Mouse (Mus musculus) frontal cortex, postnatal 36 days (tissue): ENCODE measurements around the gene Pcbp4.

ENCODE experiments used
- DNase-seq, 2 experiments: peaks; one replicate each; pipeline ENCODE4 v3.0.0; 2022; ENCODE audit warnings: low spot score in 2 of 2

The Pcbp4 gene

DNA sequence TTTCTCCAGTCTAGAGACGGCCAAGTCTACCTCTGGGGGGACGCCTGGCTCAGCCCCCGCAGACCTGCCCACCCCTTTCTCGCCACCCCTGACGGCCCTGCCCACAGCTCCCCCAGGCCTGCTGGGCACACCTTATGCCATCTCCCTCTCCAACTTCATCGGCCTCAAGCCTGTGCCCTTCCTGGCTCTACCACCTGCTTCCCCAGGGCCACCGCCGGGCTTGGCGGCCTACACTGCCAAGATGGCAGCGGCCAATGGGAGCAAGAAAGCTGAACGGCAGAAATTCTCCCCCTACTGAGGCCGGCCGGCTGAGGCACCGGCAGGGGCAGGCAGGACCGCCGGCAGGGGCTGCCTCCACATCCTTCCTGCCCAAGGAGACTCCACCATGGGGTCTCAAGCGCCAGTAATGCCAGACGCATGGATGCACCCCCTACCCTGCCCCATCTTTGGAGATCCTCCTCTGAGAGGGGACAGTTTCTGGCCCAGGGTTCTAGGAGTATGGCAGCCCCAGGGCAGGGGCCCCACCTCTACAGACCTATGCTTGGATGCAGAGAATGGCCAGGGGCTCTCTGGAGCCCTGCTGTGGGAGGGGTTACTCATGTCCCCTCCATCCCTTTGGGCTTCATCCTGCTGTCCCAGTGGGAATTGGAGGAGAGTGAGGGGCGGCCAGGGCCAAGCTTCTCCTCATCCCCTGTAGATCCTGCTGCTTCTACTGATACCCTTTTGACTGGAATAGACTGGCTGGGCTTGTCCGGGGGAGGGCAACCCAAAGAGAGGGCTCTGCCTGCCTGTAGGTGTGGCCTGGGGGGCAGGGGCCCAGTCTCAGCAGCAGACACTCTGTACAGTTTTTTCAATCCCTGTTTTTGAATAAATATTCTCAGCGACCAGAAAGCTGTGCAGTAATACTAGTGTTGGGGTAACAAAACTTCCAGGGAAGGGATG, 10.3 kb downstream of the Pcbp4 start:
- DNase-seq: no peak

DNA sequence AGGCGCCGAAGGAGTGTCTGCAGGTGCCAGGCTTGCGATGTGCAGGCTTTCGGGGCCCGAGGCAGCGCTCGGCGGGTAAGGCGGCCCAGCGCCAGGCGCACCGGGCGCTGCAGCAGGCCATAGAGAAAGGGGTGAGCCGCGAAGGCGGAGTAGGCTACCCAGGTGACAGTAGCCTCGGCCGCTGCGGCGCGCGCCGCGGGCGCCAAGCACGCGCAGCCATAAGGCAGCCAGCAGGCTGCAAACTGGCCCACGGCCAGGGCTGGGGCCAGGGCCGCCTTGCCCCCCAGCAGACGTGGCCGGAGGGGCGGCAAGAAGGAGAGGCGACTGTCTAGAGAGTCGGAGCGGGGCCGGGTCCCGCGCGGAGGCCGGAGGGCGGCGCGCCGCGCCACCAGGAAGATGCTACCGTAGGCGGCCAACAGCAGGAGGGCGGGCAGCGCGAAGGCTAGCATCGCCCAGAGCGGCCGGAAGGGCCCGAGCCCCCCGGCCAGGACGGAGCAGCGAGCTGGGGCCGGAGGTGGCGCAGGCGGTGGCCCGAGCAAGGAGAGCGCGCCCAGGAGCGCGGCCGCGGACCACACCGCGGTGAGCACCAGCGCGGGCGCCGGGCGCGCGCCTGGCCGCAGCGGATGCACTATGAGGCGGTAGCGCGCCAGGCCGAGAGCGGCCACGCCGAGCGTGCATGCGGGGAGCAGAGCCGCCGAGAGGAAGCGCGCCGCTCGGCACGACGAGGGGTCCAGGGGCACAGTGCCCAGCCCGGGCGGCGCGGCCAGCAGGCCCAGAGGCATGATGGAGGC, 11.9 kb downstream of the Pcbp4 start:
- peak; percentile 71 to 80 for DNase-seq

DNA sequence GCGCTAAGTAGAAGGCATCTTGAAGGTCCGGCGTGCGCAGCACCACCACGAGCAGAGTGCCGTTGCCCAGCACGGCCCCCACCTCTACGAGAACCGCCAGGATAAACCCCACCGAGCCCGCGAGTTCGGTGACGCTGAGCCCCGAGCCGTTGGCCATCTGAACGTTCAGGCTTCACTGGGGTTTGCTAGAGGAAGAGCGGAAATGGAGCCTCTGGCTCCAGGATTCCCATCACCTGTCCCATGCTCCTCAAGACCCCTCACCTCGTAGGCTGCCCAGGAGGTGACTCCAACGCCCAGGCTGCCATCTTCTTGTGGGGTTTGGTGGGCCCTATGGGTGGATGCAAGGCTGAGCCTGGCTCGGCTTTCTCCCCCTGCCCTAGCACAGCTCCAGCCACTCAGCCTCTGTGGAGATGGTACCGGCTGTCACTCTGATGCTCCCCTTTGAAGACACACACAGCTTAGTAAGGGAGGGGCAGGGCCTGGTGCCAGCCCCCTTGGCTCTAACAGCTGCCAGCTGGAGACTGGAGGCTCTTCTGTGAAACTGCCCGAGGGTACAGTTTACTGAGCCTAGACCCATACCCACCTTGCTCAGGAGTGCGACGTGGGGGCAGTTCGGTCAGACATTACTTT, 12.6 kb downstream of the Pcbp4 start, which contains the start of gene Gpr62:
Gene Gpr62, minus strand, starts transcription at position 368 of the 630 bp plus-strand sequence.
- peak; percentile 57 to 58 for DNase-seq

DNA sequence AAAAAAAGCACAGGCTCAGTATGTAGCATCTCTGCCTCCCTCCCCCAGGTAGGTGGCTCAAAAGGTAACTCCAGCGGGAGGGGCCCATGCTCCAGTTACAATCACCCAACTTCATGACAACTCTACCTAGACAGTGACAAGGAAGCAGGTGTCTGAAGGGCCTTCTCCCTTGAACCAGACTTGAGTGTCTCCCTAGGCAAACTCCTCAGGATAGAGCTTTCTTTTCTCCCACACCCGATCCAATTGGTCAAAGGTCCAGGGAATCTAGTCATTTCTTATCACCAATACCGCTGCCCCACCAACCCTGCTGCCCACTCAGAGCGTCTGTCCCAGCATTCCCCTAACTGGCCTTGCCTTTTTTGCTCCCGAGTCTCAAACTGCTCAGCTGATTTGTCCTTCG, 13.6 kb downstream of the Pcbp4 start:
- DNase-seq: no peak

DNA sequence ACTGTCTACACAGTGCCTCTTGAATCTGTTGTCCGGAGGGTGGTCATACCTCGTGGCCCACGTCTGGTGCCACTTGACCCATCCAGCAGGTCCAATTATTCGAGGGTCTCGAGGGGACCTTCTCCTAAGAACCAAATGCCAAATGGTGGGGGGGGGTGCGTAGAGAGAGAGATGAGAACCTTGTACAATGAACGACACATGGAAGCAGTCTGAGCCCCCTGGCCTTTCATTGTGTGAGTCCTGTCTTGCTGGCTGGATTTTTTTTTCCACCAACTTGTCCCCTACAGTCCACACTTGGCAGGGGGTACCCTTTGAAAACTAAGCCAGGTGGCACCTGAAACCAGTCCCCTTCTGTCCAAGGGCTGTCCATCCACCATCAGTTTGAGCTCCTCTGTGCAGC, 14.7 kb downstream of the Pcbp4 start:
- DNase-seq: no peak

DNA sequence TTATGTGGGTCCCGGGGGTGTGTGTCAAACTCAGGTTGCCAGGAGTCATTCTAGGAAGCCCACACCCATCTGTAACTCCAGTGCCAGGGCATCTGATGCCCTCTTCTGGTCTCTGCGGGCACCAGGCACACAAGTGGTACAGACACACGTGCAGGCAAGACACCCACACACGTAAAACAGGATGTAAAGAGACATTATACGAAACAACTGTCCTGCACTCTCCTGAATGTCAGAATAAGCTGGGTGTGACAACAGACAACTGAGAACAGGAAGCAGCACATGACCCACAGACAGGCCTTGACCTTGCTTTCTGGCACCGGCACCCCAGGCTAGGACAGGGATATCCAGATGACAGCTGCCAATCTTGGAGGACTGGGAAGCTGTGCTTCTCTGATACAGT, 16.2 kb downstream of the Pcbp4 start:
- DNase-seq: no peak

DNA sequence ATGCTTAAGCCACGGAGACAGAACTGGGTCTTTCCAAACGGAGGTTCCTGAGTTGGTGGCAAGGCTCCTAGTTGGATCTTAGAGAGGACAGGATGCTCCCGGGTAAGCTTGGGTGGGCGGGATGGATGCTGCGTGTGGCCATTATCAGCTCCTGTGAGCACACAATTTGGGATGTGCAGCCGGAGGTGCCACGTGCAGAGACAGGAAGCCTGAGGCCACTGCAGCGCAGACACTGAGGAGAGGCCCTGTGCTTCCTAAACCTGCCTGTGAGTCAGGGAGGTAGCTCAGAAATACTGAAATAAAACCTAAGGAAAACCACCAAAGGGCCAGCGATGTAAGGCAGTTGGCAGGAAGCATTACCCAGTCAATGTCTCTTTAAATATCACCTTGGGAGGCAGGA, 16.7 kb downstream of the Pcbp4 start:
- DNase-seq: no peak

DNA sequence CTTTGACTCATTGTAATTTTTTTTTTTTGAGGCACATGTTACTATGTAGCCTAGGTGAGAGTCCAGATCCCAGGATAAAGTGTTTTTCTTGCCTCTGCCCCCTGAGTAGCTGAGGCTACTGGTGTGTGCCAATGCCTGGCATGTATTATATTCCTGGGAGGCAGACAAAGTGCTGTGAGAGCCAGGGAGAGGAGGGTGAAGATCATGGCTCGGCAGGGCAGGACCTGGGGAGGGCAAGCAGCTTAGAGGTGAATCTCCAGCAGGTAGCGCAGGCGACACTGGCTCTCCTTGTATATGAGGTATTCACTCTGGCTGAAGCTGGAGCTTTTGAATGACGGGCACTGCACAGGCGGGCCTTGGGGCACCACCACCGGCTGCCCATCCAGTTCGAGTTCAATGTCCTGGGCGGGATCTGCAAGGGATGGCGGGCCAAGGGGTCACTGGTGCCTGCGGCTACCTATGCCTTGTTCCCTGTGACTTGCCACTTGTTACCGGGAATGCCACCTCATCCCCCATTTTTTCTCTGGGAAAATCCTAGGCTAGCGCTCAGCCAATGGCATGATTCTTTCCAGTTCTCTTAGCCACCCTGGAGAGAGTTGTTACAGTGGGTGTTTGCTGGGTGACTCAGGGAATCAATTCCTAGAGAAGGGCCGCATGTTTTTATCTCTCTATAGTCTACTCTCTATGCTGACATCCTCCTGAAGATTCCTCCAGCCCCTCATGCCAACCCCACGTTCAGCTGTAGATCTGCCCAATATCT, 18.1 kb downstream of the Pcbp4 start:
- no peak for DNase-seq

DNA sequence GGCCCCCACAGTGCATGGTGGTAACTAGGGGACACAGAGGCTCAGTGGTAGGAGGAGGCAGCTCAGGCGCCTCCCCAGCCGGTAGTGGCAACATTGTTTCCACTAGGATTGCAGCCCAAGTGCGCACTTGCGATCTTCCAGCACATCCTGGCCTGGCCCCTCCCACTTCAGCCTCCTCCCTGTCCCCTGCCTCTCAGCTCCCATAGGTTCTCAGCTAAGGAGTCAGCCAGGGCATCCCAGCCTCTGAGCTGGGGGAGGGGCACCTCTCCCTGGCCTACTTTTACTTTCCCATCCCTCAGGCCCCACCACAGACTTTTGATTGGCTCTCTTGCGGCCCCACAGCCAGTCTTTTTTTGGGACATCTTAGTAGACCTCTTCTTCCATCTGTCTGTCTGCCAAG, 18.8 kb downstream of the Pcbp4 start:
- no peak for DNase-seq

DNA sequence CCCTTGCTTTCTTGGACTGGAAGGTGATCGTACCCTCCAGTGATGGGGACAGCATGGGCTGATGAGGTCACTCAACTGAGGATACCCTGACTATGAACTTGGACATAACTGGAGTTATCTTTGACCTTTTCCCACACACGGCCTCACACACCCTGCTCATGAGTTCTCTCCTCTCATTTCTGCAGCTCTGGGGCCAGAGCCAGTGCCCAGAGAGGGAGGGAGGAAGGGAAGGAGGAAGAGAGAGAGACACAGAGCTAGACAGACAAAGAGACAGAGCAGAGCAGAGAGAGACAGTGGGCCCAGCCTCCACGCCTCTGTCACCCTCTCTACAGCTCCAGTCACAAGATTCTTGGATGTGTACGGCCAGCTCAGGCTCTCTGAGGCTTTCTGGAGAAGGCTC, 19.2 kb downstream of the Pcbp4 start:
- no peak for DNase-seq

DNA sequence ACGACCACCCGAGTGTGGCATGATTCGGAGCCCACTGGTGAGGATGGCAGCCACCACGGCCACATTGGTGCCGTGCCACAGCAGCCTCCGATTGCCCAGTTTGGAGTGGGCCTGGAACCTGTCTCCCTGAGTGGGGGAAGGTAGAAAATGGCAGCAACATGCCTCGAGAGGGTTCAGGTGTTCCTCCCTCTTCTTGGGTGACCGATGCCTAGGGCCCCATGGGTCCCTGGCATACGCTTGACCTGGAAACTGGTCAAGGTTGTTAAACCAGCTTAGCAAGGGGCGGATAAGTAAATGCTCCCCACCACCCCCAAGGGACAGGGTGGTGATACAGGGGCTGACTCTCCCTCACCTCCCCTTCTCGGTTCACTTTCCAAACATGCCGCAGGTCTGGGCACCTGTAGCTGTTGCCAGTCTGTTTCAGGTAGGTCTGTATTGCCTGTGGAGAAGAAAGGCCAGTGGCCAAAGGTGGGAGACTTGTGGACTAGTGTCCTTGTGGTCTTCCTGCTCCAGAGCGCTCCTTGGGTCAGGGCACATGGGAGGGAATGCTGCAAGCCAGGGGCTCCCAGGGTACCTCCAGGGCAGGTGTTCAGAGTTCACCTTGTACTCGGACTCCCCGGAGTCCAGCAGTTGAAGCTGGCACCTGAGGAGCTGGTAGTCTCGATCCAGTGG, 20.1 kb downstream of the Pcbp4 start:
- peak in 1 of 2 experiments; percentile 0 for DNase-seq

DNA sequence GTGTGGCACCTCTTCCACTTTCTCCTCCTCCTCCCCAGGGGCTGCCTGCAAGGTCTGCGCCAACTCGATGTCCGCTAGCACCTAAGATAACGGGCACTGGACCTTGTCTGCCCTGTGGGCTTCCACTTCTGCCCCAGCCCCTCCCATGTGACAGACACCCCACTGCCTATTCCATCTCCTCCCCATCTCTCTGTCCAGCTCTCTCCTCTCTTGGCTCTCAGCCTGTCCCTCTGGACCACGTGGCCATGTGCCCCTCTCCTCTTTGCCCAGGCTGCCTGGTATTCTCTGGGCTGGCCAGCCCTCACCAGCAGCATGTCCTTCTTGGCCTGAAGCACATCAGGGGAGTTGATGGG, 20.6 kb downstream of the Pcbp4 start:
- DNase-seq: peak in 1 of 2 experiments; percentile 1

DNA sequence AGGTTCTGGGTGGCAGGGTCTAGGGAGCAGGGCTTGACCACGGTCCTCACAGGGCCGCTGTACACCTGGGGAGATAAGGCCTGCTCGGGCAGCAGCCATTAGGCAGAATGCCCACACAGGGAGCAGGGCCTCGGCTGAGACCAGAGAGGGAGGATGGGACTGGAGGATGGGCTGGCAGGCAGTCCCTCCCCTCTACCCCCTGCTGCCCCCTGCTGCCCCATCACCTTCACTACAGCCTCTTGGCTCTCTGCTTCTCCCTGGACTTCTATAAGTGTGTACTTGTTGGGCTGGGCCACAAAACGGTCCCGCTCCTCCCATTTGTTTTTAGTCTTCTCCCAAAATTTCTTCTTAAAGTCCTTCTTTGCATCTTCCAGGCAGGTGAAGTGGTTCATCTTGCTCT, 21.4 kb downstream of the Pcbp4 start:
- peak in 1 of 2 experiments; percentile 58 for DNase-seq

DNA sequence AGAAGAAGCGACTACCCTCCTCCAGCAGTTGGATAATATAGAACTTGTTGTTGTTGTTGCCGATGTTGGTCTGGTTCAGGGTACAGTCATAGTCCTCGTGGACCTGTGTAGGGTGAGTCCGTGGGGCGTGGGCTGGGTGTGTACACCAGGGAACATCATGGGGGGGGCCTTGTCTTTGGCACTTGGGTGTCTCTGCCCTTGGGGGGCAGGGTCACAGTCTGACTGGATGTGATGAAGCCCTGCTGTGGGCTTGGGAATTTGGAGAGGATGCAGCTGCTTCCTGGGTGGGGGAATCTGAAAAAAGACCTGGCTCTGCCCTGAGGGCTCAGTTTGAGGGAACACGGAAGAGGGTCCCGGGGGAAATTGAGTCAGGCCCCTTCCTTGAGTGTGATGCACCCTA, 22.0 kb downstream of the Pcbp4 start:
- peak in 1 of 2 experiments; percentile 1 for DNase-seq

DNA sequence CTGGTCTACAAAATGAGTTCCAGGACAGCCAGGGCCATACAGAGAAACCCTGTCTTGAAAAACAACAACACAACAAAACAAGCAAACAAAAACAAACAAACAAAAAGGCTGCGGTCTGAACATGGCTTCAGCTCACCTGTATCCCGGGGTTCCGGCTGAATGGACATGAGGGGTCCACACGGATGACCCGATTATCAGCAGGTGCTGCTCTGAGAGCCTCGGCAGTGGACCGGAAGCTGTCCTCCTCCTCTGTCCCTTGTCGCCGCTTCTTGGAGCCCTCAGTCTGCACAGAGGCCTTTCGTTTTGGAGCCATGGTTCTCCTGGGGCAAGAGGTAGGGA, 22.5 kb downstream of the Pcbp4 start, which contains the start of gene Rrp9:
Gene Rrp9, plus strand, starts transcription at position 301 of the 339 bp plus-strand sequence.
- DNase-seq: peak in 1 of 2 experiments; percentile 3

DNA sequence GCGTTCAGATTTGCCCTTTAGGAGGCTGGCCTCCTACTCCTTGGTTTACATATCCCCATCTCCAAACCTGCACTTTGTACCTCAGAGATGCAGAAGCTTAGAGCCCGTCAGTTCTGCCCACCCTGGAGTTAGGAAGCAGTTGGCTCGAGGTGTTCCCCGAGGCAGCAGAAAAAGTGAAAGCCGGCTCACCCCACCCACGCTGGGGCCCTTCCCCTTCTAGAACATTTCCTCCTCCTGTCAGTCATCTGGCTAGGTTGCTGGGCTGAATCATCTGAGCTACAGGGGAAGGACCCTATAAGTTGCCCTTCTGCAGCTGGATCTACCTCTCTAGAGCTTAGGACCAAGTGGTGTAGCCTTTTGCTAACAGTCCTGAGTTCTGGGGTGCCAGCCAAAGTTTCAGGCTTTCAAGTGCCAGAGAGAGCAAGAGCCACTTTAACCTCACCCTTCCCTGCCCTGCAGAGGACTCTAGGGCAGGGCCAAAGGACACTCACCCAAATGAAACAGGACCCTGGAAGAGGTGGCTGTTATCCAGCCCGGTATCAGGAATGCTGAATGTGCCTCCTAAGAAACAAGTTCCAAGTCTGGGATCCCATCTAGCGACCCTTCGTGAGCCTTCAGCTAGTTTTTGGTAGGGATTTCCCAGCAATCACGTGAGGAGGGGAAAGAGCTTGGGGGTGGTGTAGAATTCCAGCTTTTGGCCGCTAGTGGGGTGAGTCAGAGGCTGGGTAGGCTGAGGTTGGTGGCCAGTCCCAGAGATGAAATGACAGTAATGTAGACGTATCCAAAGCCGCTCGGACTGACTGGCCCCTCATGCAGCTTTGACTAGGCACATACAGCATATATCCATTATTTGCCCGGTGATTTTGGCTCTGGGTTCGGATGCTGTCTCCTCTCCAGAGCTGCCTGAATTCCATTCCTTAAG, 23.2 kb downstream of the Pcbp4 start:
- peak in 1 of 2 experiments; percentile 25 for DNase-seq

DNA sequence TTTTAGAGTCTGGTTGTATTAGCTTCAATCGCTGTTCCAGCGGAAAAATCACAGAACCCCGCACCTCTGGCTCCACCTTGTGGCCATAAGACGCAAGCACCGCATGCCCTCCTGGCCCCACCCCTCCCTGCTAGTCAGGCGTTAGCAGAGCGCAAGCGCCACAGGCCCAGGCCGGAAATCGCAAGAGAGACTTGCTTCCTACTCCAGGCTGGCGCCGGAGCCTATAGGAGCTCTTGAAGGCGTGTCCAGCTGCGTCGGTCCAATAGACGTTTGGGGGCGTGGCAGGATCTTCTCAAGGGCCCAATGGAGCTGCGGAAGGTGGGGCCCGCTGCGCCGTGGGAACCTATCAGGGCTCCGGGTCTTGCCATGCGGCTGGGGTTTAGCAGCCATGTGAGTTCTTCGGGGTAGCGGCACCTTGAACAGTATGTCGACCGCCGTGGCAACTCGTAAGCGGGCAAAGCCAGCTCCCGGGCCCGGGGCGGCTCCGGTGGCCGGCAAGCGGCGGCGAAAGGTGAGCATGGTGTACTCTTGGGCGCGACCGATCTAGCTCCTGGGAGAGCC, 23.9 kb downstream of the Pcbp4 start, which contains the start of gene Parp3:
Gene Parp3, minus strand, starts transcription at position 26 of the 561 bp plus-strand sequence.
- peak; percentile 100 for DNase-seq

DNA sequence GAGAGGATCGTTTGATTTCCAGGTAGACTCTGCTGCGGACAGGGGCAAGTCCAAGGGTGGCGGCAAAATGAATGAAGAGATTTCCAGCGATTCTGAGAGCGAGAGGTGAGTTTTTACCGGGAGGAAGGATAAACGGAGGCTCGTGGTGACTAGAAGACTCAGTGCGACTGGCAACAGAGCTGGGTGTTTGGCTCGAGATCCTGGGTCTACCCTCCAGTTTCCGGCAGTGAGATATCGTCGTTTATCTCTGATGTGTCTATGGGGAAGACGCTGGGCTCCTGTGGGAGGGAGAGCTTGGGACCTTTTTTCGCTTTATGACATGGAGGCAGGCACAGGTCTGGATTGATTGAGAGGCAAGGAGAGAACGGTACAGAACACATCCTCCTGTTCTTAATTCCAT, 24.6 kb downstream of the Pcbp4 start:
- peak in 1 of 2 experiments; percentile 0 for DNase-seq

DNA sequence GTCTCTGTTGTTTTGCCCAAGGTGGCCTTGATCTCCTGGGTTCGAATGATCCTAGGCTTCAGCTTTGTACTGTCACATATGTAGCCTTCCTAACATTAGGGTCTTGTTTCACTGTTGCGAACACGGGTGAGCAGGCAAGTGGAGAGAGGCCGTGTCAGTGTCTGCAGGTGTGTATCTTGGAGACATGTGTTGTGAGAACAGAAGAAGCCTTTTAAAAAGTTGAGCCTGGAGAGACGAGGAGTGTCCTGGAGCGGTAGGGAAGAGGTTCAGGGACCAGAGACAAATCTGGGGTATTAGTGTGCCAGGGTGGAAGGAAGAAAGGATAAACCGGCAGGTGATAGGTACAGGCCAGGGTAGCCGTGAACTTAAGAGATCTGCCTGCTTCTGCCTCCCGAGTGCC, 25.0 kb downstream of the Pcbp4 start:
- no peak for DNase-seq
